Mouse (Mus musculus) left cerebral cortex, adult 2 months (tissue): ENCODE data around the gene Cyct. TPM values are rescaled to one million over a fixed set of nuclear protein-coding genes. Genes with fewer than 3 reads are reported as not detected.
A peak's percentile ranks its signal among the peaks of the same experiment; 100 is the strongest.

Experiments used
- DNase-seq, 2 experiments: peaks; one replicate each; pipeline ENCODE4 v3.0.0; 2021 to 2022; ENCODE audit warnings: low spot score in 2 of 2, mixed read lengths in 1 of 2; ENCODE audit errors: extremely low spot score in 1 of 2
- H3K27ac ChIP-seq: fragments of 200-600 bp; 2 replicates; pipeline ENCODE4 v1.8.1; 2022
- H3K4me3 ChIP-seq: fragments of 200-600 bp; 2 replicates; pipeline ENCODE4 v1.8.1; 2022
- CTCF ChIP-seq: fragments of 200-600 bp; IDR thresholded peaks from 2 replicates; pipeline ENCODE4 v1.8.1; 2022; ENCODE audit warnings: antibody characterized with exemption, mild to moderate bottlenecking, moderate library complexity
- intact Hi-C: fragments of 180-260 bp; cut with DNase I; formaldehyde crosslinking; loops from one replicate; pipeline ENCODE4 v1.15.1; 2025
- total RNA-seq, 2 experiments: library from RNA; stranded (reverse); gene quantifications; 2 replicates each; pipeline ENCODE4 v1.2.3; 2021

The Cyct gene
- total RNA-seq, 2 experiments from 2014 or later: not detected

DNA sequence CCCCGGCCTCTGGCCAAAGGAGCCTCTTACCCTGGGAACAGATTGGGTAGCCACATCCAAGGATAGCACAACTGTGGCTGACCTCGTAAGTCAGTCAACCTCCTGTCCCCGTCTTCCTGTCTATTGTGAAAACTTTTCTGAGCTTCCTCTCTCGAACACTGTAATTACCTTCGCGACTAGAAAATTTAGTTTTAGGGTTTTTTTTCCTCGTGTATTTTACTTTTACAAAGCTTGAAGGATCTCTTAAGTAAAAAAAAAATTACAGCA is 10.3 kb upstream of the Cyct start:
- no peak overlapping the region for H3K27ac ChIP-seq
- H3K4me3 ChIP-seq: peak overlapping the region; percentile 97
- no peak for DNase-seq
- no peak for TF ChIP-seq CTCF
- intact Hi-C loops: loop anchor here (5.0 kb wide), 1 partner anchor 217 kb away; no protein-coding TSS in a partner anchor

- peak; percentile 89 to 92 for DNase-seq
These were observed 9.8 kb upstream of the Cyct start, which contains the start of gene Rbm45 for GRCm38 (mm10) chr2:76369821-76370655. Gene Rbm45 (plus strand): TSS chr2:76369984.

GRCm38 (mm10) chr2:76368861-76369660 is 8.8 kb upstream of the Cyct start:
- TF ChIP-seq CTCF: no peak
- Histone ChIP-seq H3K27ac (no peak overlapping the region), H3K4me3 (no peak overlapping the region)
- intact Hi-C loops: loop anchor here (5.0 kb wide), 1 partner anchor 242 kb away; no protein-coding TSS in a partner anchor
- DNase-seq: no peak

More at GRCm38 (mm10) chr2:76369821-76370655, 9.8 kb upstream of the Cyct start, which contains the start of gene Rbm45:
- peak within 1 kb of the TSS; percentile 97 for H3K4me3 ChIP-seq
- peak within 1 kb of the TSS; percentile 85 for H3K27ac ChIP-seq
- intact Hi-C loops: loop anchor here (5.0 kb wide), 2 partner anchors 217 to 243 kb away; no protein-coding TSS in a partner anchor
- peak; percentile 93 for TF ChIP-seq CTCF

DNA sequence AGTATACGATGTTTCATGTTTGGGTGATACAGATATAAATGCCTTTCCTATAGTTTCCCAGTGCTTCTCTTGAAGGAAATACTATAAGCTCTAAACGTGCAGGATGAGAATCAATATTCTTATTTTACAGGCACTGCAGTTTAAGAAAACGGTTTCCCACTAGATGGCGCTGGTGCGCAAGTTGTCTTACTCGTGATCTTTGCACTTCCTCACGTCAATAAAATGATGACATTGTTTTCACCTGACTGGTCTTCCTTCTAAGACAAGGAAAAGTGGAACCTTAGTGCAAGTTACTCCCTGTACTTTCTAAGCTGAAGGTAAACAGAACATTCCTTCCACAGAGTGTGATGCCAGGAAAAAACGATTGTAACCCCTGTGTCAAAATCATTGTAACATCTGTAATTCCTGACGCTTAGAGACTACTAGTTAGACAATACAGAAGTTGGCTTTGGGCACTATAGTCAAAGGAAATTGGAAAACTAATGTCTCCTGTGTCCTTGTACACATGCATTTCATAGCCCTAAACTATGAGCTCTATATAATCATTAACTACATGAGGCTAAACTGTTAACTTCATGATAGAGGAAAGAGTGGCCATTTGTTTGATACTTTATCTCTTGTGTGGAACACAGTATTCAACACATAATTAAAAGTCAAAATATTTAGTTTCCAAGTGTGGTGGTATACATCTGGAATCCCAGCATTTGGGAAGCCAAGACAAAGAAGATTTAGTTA is 7.1 kb upstream of the Cyct start:
- Histone ChIP-seq H3K27ac (no peak overlapping the region), H3K4me3 (no peak overlapping the region)
- DNase-seq: peak; percentile 72 to 82
- intact Hi-C loops: loop anchor here (1.0 to 5.0 kb wide), 3 partner anchors 39 to 251 kb away; partner anchors contain the start of gene Osbpl6
- TF ChIP-seq CTCF: peak; percentile 85

GRCm38 (mm10) chr2:76365811-76366210 is 5.6 kb upstream of the Cyct start:
- H3K4me3 ChIP-seq: no peak overlapping the region
- intact Hi-C loops: loop anchor here (5.0 kb wide), 1 partner anchor 239 kb away; no protein-coding TSS in a partner anchor
- TF ChIP-seq CTCF: no peak
- no peak for DNase-seq
- no peak overlapping the region for H3K27ac ChIP-seq

- intact Hi-C loops: no loop called here
- H3K27ac ChIP-seq: no peak overlapping the region
- DNase-seq: no peak
- peak; percentile 57 for TF ChIP-seq CTCF
- H3K4me3 ChIP-seq: no peak overlapping the region
These were observed 1.9 kb upstream of the Cyct start for GRCm38 (mm10) chr2:76362111-76362510.

DNA sequence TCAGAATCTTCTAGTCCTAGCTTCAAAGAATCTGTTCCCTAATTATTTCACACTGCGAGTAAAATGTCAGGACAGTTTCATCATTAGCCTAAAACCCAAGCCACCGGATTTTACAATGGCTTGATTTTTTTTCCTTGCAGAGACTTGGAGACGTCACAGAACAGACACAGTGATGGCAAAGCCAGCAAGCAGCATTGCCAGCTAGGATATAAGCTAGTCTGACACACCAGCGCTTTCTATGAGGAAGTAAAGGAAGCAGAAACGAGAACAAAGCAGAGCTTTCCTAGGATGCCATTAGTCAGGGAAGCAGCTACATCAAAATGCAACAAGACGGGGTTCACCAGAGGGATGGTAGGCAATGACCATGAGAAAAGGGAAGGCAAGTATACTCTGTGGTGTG is 12.4 kb downstream of the Cyct start:
- intact Hi-C loops: no loop called here
- Histone ChIP-seq H3K4me3 (no peak overlapping the region), H3K27ac (no peak overlapping the region)
- no peak for DNase-seq
- no peak for TF ChIP-seq CTCF

GRCm38 (mm10) chr2:76342146-76342545 is 18.1 kb downstream of the Cyct start:
- no peak for DNase-seq
- H3K27ac ChIP-seq: no peak overlapping the region
- H3K4me3 ChIP-seq: no peak overlapping the region
- no peak for TF ChIP-seq CTCF
- intact Hi-C loops: no loop called here

GRCm38 (mm10) chr2:76338215-76339156 is 21.8 kb downstream of the Cyct start, which contains the start of gene Pde11a:
Gene Pde11a (minus strand): TSS chr2:76338774.
- Histone ChIP-seq H3K27ac (no peak within 1 kb of the TSS), H3K4me3 (peak within 1 kb of the TSS; percentile 45)
- TF ChIP-seq CTCF: no peak
- intact Hi-C loops: loop anchor here (1.0 to 10.0 kb wide), 2 partner anchors 79 to 214 kb away; no protein-coding TSS in a partner anchor
- peak in 1 of 2 experiments; percentile 23 for DNase-seq

DNA sequence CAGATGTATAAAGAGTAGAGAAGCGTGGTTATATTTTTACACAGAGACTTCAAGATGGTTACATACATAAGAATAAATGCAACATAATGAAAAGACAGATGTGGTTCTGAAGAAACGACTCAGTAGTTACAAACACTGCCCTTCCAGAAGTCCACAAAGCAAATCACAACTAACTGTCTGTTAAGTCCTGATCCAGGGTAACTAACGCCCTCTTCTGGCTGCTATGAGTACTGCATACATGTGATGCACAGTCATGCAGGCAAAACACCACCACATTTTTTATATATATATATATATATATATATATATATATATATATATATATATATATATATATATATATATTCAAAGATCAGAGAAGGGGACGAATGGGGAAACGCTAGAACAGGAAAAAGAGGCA is 25.7 kb downstream of the Cyct start:
- intact Hi-C loops: loop anchor here (10.0 kb wide), 1 partner anchor 210 kb away; no protein-coding TSS in a partner anchor
- Histone ChIP-seq H3K27ac (no peak overlapping the region), H3K4me3 (no peak overlapping the region)
- TF ChIP-seq CTCF: peak; percentile 32
- no peak for DNase-seq
